Mouse (Mus musculus): ENCODE data around the gene Samd1. TPM values are rescaled to one million over a fixed set of nuclear protein-coding genes. Genes with fewer than 3 reads are reported as not detected.

The Samd1 gene
- polyA plus RNA-seq, 1 experiment from 2014 or later: 8.5 TPM

- H3K4me2 ChIP-seq (ENCODE audit: low read length): peak overlapping the region; percentile 99
- H3K27me3 ChIP-seq (ENCODE audit: control insufficient read depth, insufficient read depth, low read length): peaks cover 35% of the 10 kb centered on the region
- peak overlapping the region; percentile 47 to 52 for H3K4me3 ChIP-seq (ENCODE audit: control insufficient read depth in 1 of 2, insufficient read depth in 1 of 2, low read depth in 1 of 2, low read length in 2 of 2)
- H3K4me1 ChIP-seq (ENCODE audit: control insufficient read depth in 2 of 2, insufficient read depth in 2 of 2, low read length in 2 of 2): peaks cover 2 to 22% of the 10 kb centered on the region in 2 experiments; a peak in 3 of 4 replicates
- ATAC-seq (ENCODE audit: insufficient number of reproducible peaks, insufficient read depth, low FRiP score, low read depth): peak; percentile 18; the same call in 1 of the 2 replicates
- no peaks in the 10 kb centered on the region for H3K36me3 ChIP-seq (ENCODE audit: control insufficient read depth, insufficient read depth, low read length)
- peaks cover 5% of the 10 kb centered on the region; the same call in 1 of the 2 replicates for H3K9me3 ChIP-seq (ENCODE audit: control insufficient read depth, low read length)
- peak overlapping the region; percentile 60 for H3K9ac ChIP-seq (ENCODE audit: low read length)
- H3K27ac ChIP-seq (replicated peaks in 1 of 2; ENCODE audit: control insufficient read depth in 1 of 2, insufficient read depth in 1 of 2, low read depth in 2 of 2, low read length in 2 of 2): no peak overlapping the region
- 16% methylated on average over 35 of the region's 35 CpGs for WGBS
Observed at GRCm38 (mm10) chr8:84012499-84013165, 15.2 kb downstream of the Samd1 start.

- no peak overlapping the region for H3K27ac ChIP-seq (replicated peaks in 1 of 2; ENCODE audit: control insufficient read depth in 1 of 2, insufficient read depth in 1 of 2, low read depth in 2 of 2, low read length in 2 of 2)
- ATAC-seq (ENCODE audit: insufficient number of reproducible peaks, insufficient read depth, low FRiP score, low read depth): no peak
- no peak overlapping the region for H3K4me2 ChIP-seq (ENCODE audit: low read length)
- H3K27me3 ChIP-seq (ENCODE audit: control insufficient read depth, insufficient read depth, low read length): peaks cover 34% of the 10 kb centered on the region
- no peaks in the 10 kb centered on the region for H3K36me3 ChIP-seq (ENCODE audit: control insufficient read depth, insufficient read depth, low read length)
- H3K9me3 ChIP-seq (ENCODE audit: control insufficient read depth, low read length): peaks cover 5% of the 10 kb centered on the region; the same call in 1 of the 2 replicates
- no peak overlapping the region for H3K9ac ChIP-seq (ENCODE audit: low read length)
- peaks cover 2 to 18% of the 10 kb centered on the region in 2 experiments; a peak in 3 of 4 replicates for H3K4me1 ChIP-seq (ENCODE audit: control insufficient read depth in 2 of 2, insufficient read depth in 2 of 2, low read length in 2 of 2)
- 93% methylated on average over 5 of the region's 5 CpGs for WGBS
- H3K4me3 ChIP-seq (ENCODE audit: control insufficient read depth in 1 of 2, insufficient read depth in 1 of 2, low read depth in 1 of 2, low read length in 2 of 2): no peak overlapping the region
Observed at GRCm38 (mm10) chr8:84015833-84016232, 18.4 kb downstream of the Samd1 start.

GRCm38 (mm10) chr8:84019738-84020137 lies 22.3 kb downstream of the Samd1 start:
- H3K4me3 ChIP-seq (ENCODE audit: control insufficient read depth in 1 of 2, insufficient read depth in 1 of 2, low read depth in 1 of 2, low read length in 2 of 2): no peak overlapping the region
- no peak overlapping the region for H3K27ac ChIP-seq (replicated peaks in 1 of 2; ENCODE audit: control insufficient read depth in 1 of 2, insufficient read depth in 1 of 2, low read depth in 2 of 2, low read length in 2 of 2)
- no peak for ATAC-seq (ENCODE audit: insufficient number of reproducible peaks, insufficient read depth, low FRiP score, low read depth)
- H3K4me1 ChIP-seq (ENCODE audit: control insufficient read depth in 2 of 2, insufficient read depth in 2 of 2, low read length in 2 of 2): peaks cover 20 to 33% of the 10 kb centered on the region in 2 experiments
- H3K4me2 ChIP-seq (ENCODE audit: low read length): no peak overlapping the region
- peaks cover 5% of the 10 kb centered on the region; the same call in 1 of the 2 replicates for H3K9me3 ChIP-seq (ENCODE audit: control insufficient read depth, low read length)
- WGBS: 80% methylated on average over 9 of the region's 9 CpGs
- H3K9ac ChIP-seq (ENCODE audit: low read length): no peak overlapping the region
- peaks cover 22% of the 10 kb centered on the region for H3K27me3 ChIP-seq (ENCODE audit: control insufficient read depth, insufficient read depth, low read length)
- H3K36me3 ChIP-seq (ENCODE audit: control insufficient read depth, insufficient read depth, low read length): no peaks in the 10 kb centered on the region

DNA sequence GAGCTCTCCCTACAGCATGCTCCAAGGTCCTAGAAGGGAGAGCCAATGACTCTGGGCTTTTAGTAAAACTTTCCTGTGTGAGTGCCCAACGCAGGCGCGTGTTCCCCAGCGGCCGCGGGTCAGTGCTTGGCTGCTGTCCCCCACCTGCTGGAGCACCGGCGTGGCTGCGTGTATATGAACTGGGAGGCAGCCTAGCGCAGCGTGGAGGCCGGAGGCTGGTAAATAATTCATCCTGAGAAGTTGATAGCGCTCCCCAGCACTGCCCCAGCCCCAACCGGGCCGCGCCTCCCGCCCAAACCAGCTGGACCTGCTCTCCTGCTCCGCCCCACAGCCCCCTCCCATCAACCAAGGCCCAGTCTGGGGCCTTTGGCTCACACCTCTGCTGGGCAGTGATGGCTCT lies 23.6 kb downstream of the Samd1 start, which contains the start of gene Palm3:
TSS of gene Palm3 (plus strand) at position 376 of the 400 bp plus-strand sequence.
- H3K9ac ChIP-seq (ENCODE audit: low read length): no peak within 1 kb of the TSS
- H3K4me3 ChIP-seq (ENCODE audit: control insufficient read depth in 1 of 2, insufficient read depth in 1 of 2, low read depth in 1 of 2, low read length in 2 of 2): no peak within 1 kb of the TSS
- no peak for ATAC-seq (ENCODE audit: insufficient number of reproducible peaks, insufficient read depth, low FRiP score, low read depth)
- peaks cover 32% of the 10 kb centered on the region for H3K27me3 ChIP-seq (ENCODE audit: control insufficient read depth, insufficient read depth, low read length)
- peaks cover 1% of the 10 kb centered on the region; the same call in 1 of the 2 replicates for H3K9me3 ChIP-seq (ENCODE audit: control insufficient read depth, low read length)
- no peak within 1 kb of the TSS for H3K27ac ChIP-seq (replicated peaks in 1 of 2; ENCODE audit: control insufficient read depth in 1 of 2, insufficient read depth in 1 of 2, low read depth in 2 of 2, low read length in 2 of 2)
- H3K4me2 ChIP-seq (ENCODE audit: low read length): 0 out of 2 replicates have a peak within 1 kb of the TSS, but pooled peaks have one; percentile 13
- peaks cover 22 to 38% of the 10 kb centered on the region in 2 experiments for H3K4me1 ChIP-seq (ENCODE audit: control insufficient read depth in 2 of 2, insufficient read depth in 2 of 2, low read length in 2 of 2)
- WGBS: 12% methylated on average over 18 of the region's 18 CpGs
- H3K36me3 ChIP-seq (ENCODE audit: control insufficient read depth, insufficient read depth, low read length): no peaks in the 10 kb centered on the region

- ATAC-seq (ENCODE audit: insufficient number of reproducible peaks, insufficient read depth, low FRiP score, low read depth): no peak
- Histone ChIP-seq H3K9me3 (ENCODE audit: control insufficient read depth, low read length) (no peaks in the 10 kb centered on the region), H3K27me3 (ENCODE audit: control insufficient read depth, insufficient read depth, low read length) (peaks cover 36% of the 10 kb centered on the region), H3K36me3 (ENCODE audit: control insufficient read depth, insufficient read depth, low read length) (no peaks in the 10 kb centered on the region), H3K4me2 (ENCODE audit: low read length) (0 out of 2 replicates have a peak overlapping the region, but pooled peaks have one; percentile 13), H3K4me1 (ENCODE audit: control insufficient read depth in 2 of 2, insufficient read depth in 2 of 2, low read length in 2 of 2) (peaks cover 24 to 42% of the 10 kb centered on the region in 2 experiments), H3K4me3 (ENCODE audit: control insufficient read depth in 1 of 2, insufficient read depth in 1 of 2, low read depth in 1 of 2, low read length in 2 of 2) (no peak overlapping the region), H3K9ac (ENCODE audit: low read length) (no peak overlapping the region), H3K27ac (replicated peaks in 1 of 2; ENCODE audit: control insufficient read depth in 1 of 2, insufficient read depth in 1 of 2, low read depth in 2 of 2, low read length in 2 of 2) (no peak overlapping the region)
- WGBS: 47% methylated on average over 12 of the region's 12 CpGs
Observed at GRCm38 (mm10) chr8:84021569-84021968, 24.1 kb downstream of the Samd1 start.

- peaks cover 52% of the 10 kb centered on the region for H3K27me3 ChIP-seq (ENCODE audit: control insufficient read depth, insufficient read depth, low read length)
- peaks cover 24 to 42% of the 10 kb centered on the region in 2 experiments for H3K4me1 ChIP-seq (ENCODE audit: control insufficient read depth in 2 of 2, insufficient read depth in 2 of 2, low read length in 2 of 2)
- H3K36me3 ChIP-seq (ENCODE audit: control insufficient read depth, insufficient read depth, low read length): no peaks in the 10 kb centered on the region
- no peak overlapping the region for H3K4me3 ChIP-seq (ENCODE audit: control insufficient read depth in 1 of 2, insufficient read depth in 1 of 2, low read depth in 1 of 2, low read length in 2 of 2)
- H3K9me3 ChIP-seq (ENCODE audit: control insufficient read depth, low read length): no peaks in the 10 kb centered on the region
- peak overlapping the region; percentile 48 for H3K4me2 ChIP-seq (ENCODE audit: low read length)
- no peak overlapping the region for H3K9ac ChIP-seq (ENCODE audit: low read length)
- ATAC-seq (ENCODE audit: insufficient number of reproducible peaks, insufficient read depth, low FRiP score, low read depth): peak; percentile 59
- H3K27ac ChIP-seq (replicated peaks in 1 of 2; ENCODE audit: control insufficient read depth in 1 of 2, insufficient read depth in 1 of 2, low read depth in 2 of 2, low read length in 2 of 2): peak overlapping the region; percentile 81 to 83
- 1% methylated on average over 5 of the region's 5 CpGs for WGBS
Observed at GRCm38 (mm10) chr8:84023085-84023484, 25.6 kb downstream of the Samd1 start.

- H3K27ac ChIP-seq (replicated peaks in 1 of 2; ENCODE audit: control insufficient read depth in 1 of 2, insufficient read depth in 1 of 2, low read depth in 2 of 2, low read length in 2 of 2): peak overlapping the region; percentile 81 to 83
- H3K4me2 ChIP-seq (ENCODE audit: low read length): peak overlapping the region; percentile 48
- peaks cover 24 to 42% of the 10 kb centered on the region in 2 experiments for H3K4me1 ChIP-seq (ENCODE audit: control insufficient read depth in 2 of 2, insufficient read depth in 2 of 2, low read length in 2 of 2)
- no peaks in the 10 kb centered on the region for H3K9me3 ChIP-seq (ENCODE audit: control insufficient read depth, low read length)
- H3K4me3 ChIP-seq (ENCODE audit: control insufficient read depth in 1 of 2, insufficient read depth in 1 of 2, low read depth in 1 of 2, low read length in 2 of 2): no peak overlapping the region
- H3K9ac ChIP-seq (ENCODE audit: low read length): no peak overlapping the region; the same call in 1 of the 2 replicates
- no peaks in the 10 kb centered on the region for H3K36me3 ChIP-seq (ENCODE audit: control insufficient read depth, insufficient read depth, low read length)
- ATAC-seq (ENCODE audit: insufficient number of reproducible peaks, insufficient read depth, low FRiP score, low read depth): no peak
- H3K27me3 ChIP-seq (ENCODE audit: control insufficient read depth, insufficient read depth, low read length): peaks cover 57% of the 10 kb centered on the region
- WGBS: 23% methylated on average over 1 of the region's 1 CpGs
Observed at GRCm38 (mm10) chr8:84023631-84024030, 26.2 kb downstream of the Samd1 start.
